Mouse (Mus musculus): ENCODE results near the gene Grk5. TPM values are rescaled to one million over a fixed set of nuclear protein-coding genes. Genes with fewer than 3 reads are reported as not detected.

Grk5 gene
- polyA plus RNA-seq, 1 experiment from 2014 or later = 3.5 TPM

DNA sequence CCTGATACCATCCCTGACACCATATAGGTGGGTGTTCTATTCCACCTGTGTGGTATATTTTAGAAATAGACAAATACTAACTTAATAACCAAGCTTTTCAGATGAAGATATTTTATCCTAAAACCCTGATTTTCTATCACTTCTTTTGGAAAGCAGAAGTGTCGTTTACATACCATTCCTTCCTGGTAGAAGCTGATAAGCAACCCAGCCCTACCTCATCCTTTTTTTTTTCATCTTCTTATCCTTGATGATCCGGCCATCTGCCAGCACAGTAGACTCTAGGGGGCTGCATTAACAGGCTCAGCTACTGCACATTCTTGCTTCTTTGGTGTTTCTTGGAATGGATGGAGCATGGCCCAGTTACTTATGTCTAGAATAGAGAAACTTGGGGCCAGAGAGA, 195.7 kb downstream of the Grk5 start:
- Histone ChIP-seq H3K9ac (ENCODE audit: low read length) (no peak overlapping the region), H3K27ac (ENCODE audit: low read length) (no peak overlapping the region), H3K36me3 (ENCODE audit: control insufficient read depth, insufficient read depth) (peaks cover 19% of the 10 kb centered on the region; the same call in 1 of the 2 replicates), H3K4me2 (ENCODE audit: low read depth, low read length) (no peak overlapping the region), H3K4me1 (ENCODE audit: control insufficient read depth, insufficient read depth, low read length) (no peaks in the 10 kb centered on the region), H3K9me3 (replicated peaks; ENCODE audit: control insufficient read depth, low read length) (no peaks in the 10 kb centered on the region), H3K27me3 (ENCODE audit: control insufficient read depth, insufficient read depth, low read length) (no peaks in the 10 kb centered on the region), H3K4me3 (ENCODE audit: low read length) (no peak overlapping the region)
- WGBS = 67% methylated on average over 2 of the region's 2 CpGs
- no peak for ATAC-seq (replicated peaks; ENCODE audit: extremely low read depth, insufficient read depth, low FRiP score)

DNA sequence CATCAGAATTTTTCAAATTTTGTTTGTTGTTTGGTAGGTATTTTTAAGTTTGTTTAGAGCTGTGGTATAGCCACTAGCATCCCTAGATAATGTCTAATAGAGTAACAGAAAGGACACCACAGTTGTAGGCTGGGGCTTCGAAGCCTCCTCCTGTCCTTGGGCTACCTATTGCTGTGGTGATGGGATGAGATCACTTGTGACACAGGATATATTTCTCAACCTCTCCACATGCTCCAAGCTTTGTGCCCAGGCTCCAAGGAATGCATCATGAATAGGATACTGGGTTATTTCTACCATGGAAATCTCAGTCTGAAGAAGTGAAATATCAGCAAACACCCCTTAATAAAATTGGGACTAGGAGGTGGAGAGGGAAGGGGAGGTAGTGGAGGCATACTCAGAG, 198.2 kb downstream of the Grk5 start:
- Histone ChIP-seq H3K9ac (ENCODE audit: low read length) (no peak overlapping the region), H3K36me3 (ENCODE audit: control insufficient read depth, insufficient read depth) (peaks cover 17% of the 10 kb centered on the region; the same call in 1 of the 2 replicates), H3K27me3 (ENCODE audit: control insufficient read depth, insufficient read depth, low read length) (no peaks in the 10 kb centered on the region), H3K4me3 (ENCODE audit: low read length) (no peak overlapping the region), H3K9me3 (replicated peaks; ENCODE audit: control insufficient read depth, low read length) (no peaks in the 10 kb centered on the region), H3K27ac (ENCODE audit: low read length) (no peak overlapping the region), H3K4me1 (ENCODE audit: control insufficient read depth, insufficient read depth, low read length) (no peaks in the 10 kb centered on the region), H3K4me2 (ENCODE audit: low read depth, low read length) (no peak overlapping the region)
- 90% methylated on average over 1 of the region's 1 CpGs for WGBS
- no peak for ATAC-seq (replicated peaks; ENCODE audit: extremely low read depth, insufficient read depth, low FRiP score)

DNA sequence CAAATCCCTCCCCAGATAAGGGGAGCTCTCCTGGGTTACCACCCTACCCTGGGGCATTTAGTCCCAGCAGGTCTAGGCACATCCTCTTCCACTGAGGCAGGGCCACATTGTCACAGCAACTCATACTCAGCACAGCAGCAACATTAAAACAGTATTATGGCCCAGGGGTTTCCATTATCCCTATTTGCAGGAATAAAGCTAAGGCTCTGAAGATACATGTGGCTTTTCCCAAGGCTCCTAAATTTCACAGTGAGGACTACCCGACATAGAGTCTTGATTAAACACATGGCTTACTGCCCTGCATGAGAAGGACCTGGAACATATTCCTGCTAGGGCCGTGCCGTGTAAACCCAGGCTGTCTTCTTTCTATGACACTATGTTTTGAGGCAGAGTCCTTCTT, 199.5 kb downstream of the Grk5 start:
- Histone ChIP-seq H3K4me1 (ENCODE audit: control insufficient read depth, insufficient read depth, low read length) (no peaks in the 10 kb centered on the region), H3K4me2 (ENCODE audit: low read depth, low read length) (no peak overlapping the region), H3K9ac (ENCODE audit: low read length) (no peak overlapping the region), H3K9me3 (replicated peaks; ENCODE audit: control insufficient read depth, low read length) (no peaks in the 10 kb centered on the region), H3K4me3 (ENCODE audit: low read length) (no peak overlapping the region), H3K36me3 (ENCODE audit: control insufficient read depth, insufficient read depth) (peaks cover 15% of the 10 kb centered on the region; the same call in 1 of the 2 replicates), H3K27ac (ENCODE audit: low read length) (no peak overlapping the region), H3K27me3 (ENCODE audit: control insufficient read depth, insufficient read depth, low read length) (no peaks in the 10 kb centered on the region)
- 87% methylated on average over 3 of the region's 3 CpGs for WGBS
- ATAC-seq (replicated peaks; ENCODE audit: extremely low read depth, insufficient read depth, low FRiP score) = no peak

DNA sequence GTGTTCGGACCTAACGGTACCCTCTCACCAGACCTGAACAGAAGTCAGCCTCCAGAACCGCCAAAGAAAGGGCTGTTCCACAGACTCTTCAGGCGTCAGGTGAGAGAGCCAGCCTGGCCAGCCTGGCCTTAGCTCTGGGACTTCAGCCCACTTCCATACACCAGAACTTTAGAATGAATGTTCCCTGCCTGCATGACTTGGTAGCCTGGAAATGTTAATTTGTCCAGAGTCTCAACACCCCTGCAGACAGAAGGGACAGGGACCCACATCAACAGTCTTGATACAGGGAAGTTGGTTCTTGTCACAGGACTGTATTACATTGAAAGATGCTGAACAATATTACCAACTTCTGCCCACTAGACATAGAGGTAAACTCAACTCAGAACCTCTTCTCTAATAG, 201.0 kb downstream of the Grk5 start:
- Histone ChIP-seq H3K4me2 (ENCODE audit: low read depth, low read length) (no peak overlapping the region), H3K27ac (ENCODE audit: low read length) (no peak overlapping the region), H3K27me3 (ENCODE audit: control insufficient read depth, insufficient read depth, low read length) (no peaks in the 10 kb centered on the region), H3K9ac (ENCODE audit: low read length) (no peak overlapping the region), H3K4me3 (ENCODE audit: low read length) (no peak overlapping the region), H3K9me3 (replicated peaks; ENCODE audit: control insufficient read depth, low read length) (no peaks in the 10 kb centered on the region), H3K36me3 (ENCODE audit: control insufficient read depth, insufficient read depth) (peaks cover 15% of the 10 kb centered on the region; the same call in 1 of the 2 replicates), H3K4me1 (ENCODE audit: control insufficient read depth, insufficient read depth, low read length) (no peaks in the 10 kb centered on the region)
- WGBS = 93% methylated on average over 4 of the region's 4 CpGs
- no peak for ATAC-seq (replicated peaks; ENCODE audit: extremely low read depth, insufficient read depth, low FRiP score)

DNA sequence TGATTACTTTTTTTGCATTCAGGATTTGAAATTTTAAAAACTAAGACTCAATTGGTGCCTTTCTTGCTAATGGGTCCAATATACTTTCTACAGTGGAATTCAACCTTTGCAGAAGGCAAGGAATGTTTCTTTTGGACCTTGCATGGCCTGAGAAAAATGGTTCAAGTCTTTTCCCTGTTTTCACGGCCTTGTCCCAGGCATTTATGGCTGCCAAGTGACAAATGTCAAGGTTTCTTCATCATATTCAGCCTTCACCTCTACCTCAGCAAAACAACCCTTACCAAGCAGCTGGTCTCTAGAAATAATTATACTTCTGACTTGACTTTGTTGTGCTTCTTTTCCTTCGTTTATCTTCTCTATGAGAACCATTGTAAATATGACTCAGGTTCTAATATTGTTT, 207.2 kb downstream of the Grk5 start:
- no peaks in the 10 kb centered on the region for H3K4me1 ChIP-seq (ENCODE audit: control insufficient read depth, insufficient read depth, low read length)
- H3K9ac ChIP-seq (ENCODE audit: low read length) = no peak overlapping the region
- H3K27me3 ChIP-seq (ENCODE audit: control insufficient read depth, insufficient read depth, low read length) = no peaks in the 10 kb centered on the region
- H3K4me3 ChIP-seq (ENCODE audit: low read length) = no peak overlapping the region
- no peaks in the 10 kb centered on the region for H3K9me3 ChIP-seq (replicated peaks; ENCODE audit: control insufficient read depth, low read length)
- H3K27ac ChIP-seq (ENCODE audit: low read length) = no peak overlapping the region
- H3K4me2 ChIP-seq (ENCODE audit: low read depth, low read length) = no peak overlapping the region
- ATAC-seq (replicated peaks; ENCODE audit: extremely low read depth, insufficient read depth, low FRiP score) = no peak
- 0 out of 2 replicates have a peak, but pooled peaks cover 4% of the 10 kb centered on the region for H3K36me3 ChIP-seq (ENCODE audit: control insufficient read depth, insufficient read depth)
- 79% methylated on average over 2 of the region's 2 CpGs for WGBS

DNA sequence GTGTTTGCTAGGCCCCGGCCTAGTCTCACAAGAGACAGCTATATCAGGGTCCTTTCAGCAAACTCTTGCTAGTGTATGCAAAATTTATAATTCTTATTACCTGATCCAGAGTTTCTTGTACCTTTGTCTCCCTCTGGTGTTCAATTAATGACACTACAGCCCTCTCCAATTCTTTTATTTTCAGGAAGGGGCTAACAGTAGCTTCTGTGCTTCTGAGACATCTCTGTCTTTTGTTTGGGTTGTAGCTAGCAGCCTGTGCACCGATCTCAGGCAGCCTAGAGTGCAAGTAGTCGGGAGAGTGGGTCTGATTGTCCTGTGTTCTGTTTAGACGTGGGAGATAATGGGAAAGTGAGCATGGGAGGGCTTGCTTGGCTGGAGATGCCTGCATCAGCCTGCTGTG, 208.2 kb downstream of the Grk5 start:
- 18% methylated on average over 4 of the region's 4 CpGs for WGBS
- no peak for ATAC-seq (replicated peaks; ENCODE audit: extremely low read depth, insufficient read depth, low FRiP score)

DNA sequence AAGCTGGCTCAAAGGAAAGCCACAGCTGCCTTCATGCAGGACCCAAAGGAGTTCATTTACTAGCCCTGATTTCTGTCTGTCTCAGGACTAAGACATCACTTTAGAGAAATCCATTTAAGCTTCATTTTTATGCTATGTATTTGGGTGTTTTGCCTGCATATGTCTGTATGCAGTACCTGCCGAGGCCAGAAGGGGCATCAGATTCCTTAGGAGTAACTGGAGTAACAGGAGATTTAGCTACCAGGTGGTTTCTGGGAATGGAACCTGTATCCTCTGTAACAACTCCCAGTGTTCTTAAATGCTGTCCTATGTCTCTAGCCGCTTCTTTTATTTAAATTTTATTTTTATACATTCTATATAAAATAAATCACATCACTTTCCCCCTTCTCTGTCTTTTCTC, 220.6 kb downstream of the Grk5 start:
- Histone ChIP-seq H3K4me3 (ENCODE audit: low read length) (no peak overlapping the region), H3K4me2 (ENCODE audit: low read depth, low read length) (no peak overlapping the region), H3K9ac (ENCODE audit: low read length) (no peak overlapping the region), H3K9me3 (replicated peaks; ENCODE audit: control insufficient read depth, low read length) (peaks cover 9% of the 10 kb centered on the region), H3K36me3 (ENCODE audit: control insufficient read depth, insufficient read depth) (no peaks in the 10 kb centered on the region; the same call in none of the 2 replicates), H3K27me3 (ENCODE audit: control insufficient read depth, insufficient read depth, low read length) (no peaks in the 10 kb centered on the region), H3K4me1 (ENCODE audit: control insufficient read depth, insufficient read depth, low read length) (no peaks in the 10 kb centered on the region), H3K27ac (ENCODE audit: low read length) (no peak overlapping the region)
- 55% methylated on average over 2 of the region's 2 CpGs for WGBS
- no peak for ATAC-seq (replicated peaks; ENCODE audit: extremely low read depth, insufficient read depth, low FRiP score)

More for the DNA sequence above, 208.2 kb downstream of the Grk5 start:
- H3K4me2 ChIP-seq (ENCODE audit: low read depth, low read length) = no peak overlapping the region
- no peak overlapping the region for H3K4me3 ChIP-seq (ENCODE audit: low read length)
- no peaks in the 10 kb centered on the region for H3K4me1 ChIP-seq (ENCODE audit: control insufficient read depth, insufficient read depth, low read length)
- H3K27ac ChIP-seq (ENCODE audit: low read length) = no peak overlapping the region
- no peaks in the 10 kb centered on the region for H3K9me3 ChIP-seq (replicated peaks; ENCODE audit: control insufficient read depth, low read length)
- H3K36me3 ChIP-seq (ENCODE audit: control insufficient read depth, insufficient read depth) = 0 out of 2 replicates have a peak, but pooled peaks cover 4% of the 10 kb centered on the region
- H3K27me3 ChIP-seq (ENCODE audit: control insufficient read depth, insufficient read depth, low read length) = no peaks in the 10 kb centered on the region
- H3K9ac ChIP-seq (ENCODE audit: low read length) = no peak overlapping the region

DNA sequence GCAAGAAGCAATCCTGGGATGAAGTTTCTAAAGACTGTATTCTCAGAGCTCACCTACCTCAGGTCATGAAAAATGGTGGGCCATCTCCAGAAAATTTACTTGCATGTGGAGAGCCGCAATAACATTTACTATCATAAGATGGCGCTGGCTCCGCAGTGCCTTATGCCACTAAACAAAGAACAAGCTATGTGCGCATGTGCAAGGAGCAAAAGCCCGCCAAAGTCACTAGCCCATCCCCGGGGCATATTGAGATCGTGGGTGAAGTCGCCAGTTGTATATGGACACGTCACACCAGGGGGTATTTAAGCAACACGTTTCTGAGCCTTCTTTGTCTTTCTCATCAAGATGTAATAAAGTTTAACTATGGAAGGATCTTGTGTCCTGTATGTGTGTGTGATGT, 241.5 kb downstream of the Grk5 start:
- Histone ChIP-seq H3K4me1 (ENCODE audit: control insufficient read depth, insufficient read depth, low read length) (no peaks in the 10 kb centered on the region), H3K36me3 (ENCODE audit: control insufficient read depth, insufficient read depth) (peaks cover 8% of the 10 kb centered on the region), H3K9ac (ENCODE audit: low read length) (no peak overlapping the region), H3K9me3 (replicated peaks; ENCODE audit: control insufficient read depth, low read length) (no peaks in the 10 kb centered on the region), H3K27ac (ENCODE audit: low read length) (no peak overlapping the region), H3K27me3 (ENCODE audit: control insufficient read depth, insufficient read depth, low read length) (no peaks in the 10 kb centered on the region), H3K4me3 (ENCODE audit: low read length) (no peak overlapping the region), H3K4me2 (ENCODE audit: low read depth, low read length) (no peak overlapping the region)
- ATAC-seq (replicated peaks; ENCODE audit: extremely low read depth, insufficient read depth, low FRiP score) = no peak
- 87% methylated on average over 10 of the region's 10 CpGs for WGBS

DNA sequence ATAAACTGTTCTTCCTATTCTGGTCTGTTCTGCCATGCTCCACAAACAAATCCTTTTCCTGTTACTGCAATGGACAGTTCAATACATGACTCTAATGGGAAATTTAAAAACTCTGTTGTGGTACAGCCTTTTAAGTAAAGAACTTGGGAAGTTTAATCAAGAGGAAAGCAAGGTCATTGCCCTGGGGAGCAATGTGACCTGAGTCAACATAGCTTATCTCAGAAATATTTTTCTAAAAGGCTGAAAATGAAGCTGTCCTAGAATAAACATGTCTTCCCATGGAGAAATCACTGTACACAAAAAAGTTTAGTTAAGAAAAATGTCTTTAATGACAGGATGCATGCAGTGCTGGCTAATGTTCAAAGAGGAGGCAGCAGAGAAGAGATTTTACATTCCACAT, 249.1 kb downstream of the Grk5 start:
- Histone ChIP-seq H3K9ac (ENCODE audit: low read length) (no peak overlapping the region), H3K27me3 (ENCODE audit: control insufficient read depth, insufficient read depth, low read length) (no peaks in the 10 kb centered on the region), H3K4me2 (ENCODE audit: low read depth, low read length) (no peak overlapping the region), H3K4me1 (ENCODE audit: control insufficient read depth, insufficient read depth, low read length) (peaks cover 10% of the 10 kb centered on the region), H3K27ac (ENCODE audit: low read length) (no peak overlapping the region), H3K36me3 (ENCODE audit: control insufficient read depth, insufficient read depth) (0 out of 2 replicates have a peak, but pooled peaks cover 2% of the 10 kb centered on the region), H3K9me3 (replicated peaks; ENCODE audit: control insufficient read depth, low read length) (no peaks in the 10 kb centered on the region), H3K4me3 (ENCODE audit: low read length) (no peak overlapping the region)
- no peak for ATAC-seq (replicated peaks; ENCODE audit: extremely low read depth, insufficient read depth, low FRiP score)

Data from heart, embryonic 16.5 days (tissue).